ENCODE assay signal across 8 mouse cellular contexts in genomic region chr10:127262548-127263398, GRCm38 (mm10). TPM values are rescaled to one million over a fixed set of nuclear protein-coding genes. Genes with fewer than 3 reads are reported as not detected.
A peak's percentile ranks its signal among the peaks of the same experiment; 100 is the strongest.
DNase-seq lines count a peak whose midpoint lies in the region; ATAC-seq and TF ChIP-seq lines count a peak whose summit lies in the region.

Gene Kif5a (minus strand): TSS chr10:127263348.

- TF ChIP-seq CTCF in bone marrow macrophage, adult 2 months (IDR thresholded peaks at IDR 0.05; ENCODE audit: low read depth, low read length): no peak
- no peak for TF ChIP-seq CTCF in liver, adult 2 months (IDR thresholded peaks at IDR 0.05; ENCODE audit: low read depth, low read length)
- TF ChIP-seq CTCF in olfactory bulb, adult 2 months (IDR thresholded peaks at IDR 0.05; ENCODE audit: insufficient read depth, low read depth, low read length): no peak

- ATAC-seq in forebrain, embryonic 12.5 days (ENCODE audit: low FRiP score): peak; percentile 47
- ATAC-seq in kidney, embryonic 16.5 days (ENCODE audit: low FRiP score, low TSS enrichment): no peak
- no peak for ATAC-seq in inflammation-experienced regulatory T-cells, adult 6 months

- WGBS in forebrain, embryonic 12.5 days: under 1% methylated on average over 53 of the region's 53 CpGs
- 1% methylated on average over 53 of the region's 53 CpGs for whole genome bisulfite sequencing in kidney, embryonic 16.5 days
- WGBS in liver, adult 2 months: 6% methylated on average over 53 of the region's 53 CpGs
- 1% methylated on average over 53 of the region's 53 CpGs for WGBS in olfactory bulb, adult 2 months

- H3K27ac ChIP-seq in bone marrow macrophage, adult 2 months (ENCODE audit: insufficient read depth, low read depth, low read length): no peak within 1 kb of the TSS
- peak within 1 kb of the TSS; percentile 87 for H3K27ac ChIP-seq in forebrain, embryonic 12.5 days
- no peak within 1 kb of the TSS for H3K27ac ChIP-seq in kidney, embryonic 16.5 days (ENCODE audit: low read length)
- H3K27ac ChIP-seq in liver, adult 2 months (replicated peaks; ENCODE audit: insufficient read depth, low read depth, low read length): no peak within 1 kb of the TSS
- peak within 1 kb of the TSS; percentile 81 for H3K27ac ChIP-seq in olfactory bulb, adult 2 months (ENCODE audit: insufficient read depth, low read depth, low read length)

- H3K4me3 ChIP-seq in bone marrow macrophage, adult 2 months (ENCODE audit: insufficient read depth, low read length): peak within 1 kb of the TSS; percentile 57
- peak within 1 kb of the TSS; percentile 60 for H3K4me3 ChIP-seq in forebrain, embryonic 12.5 days (replicated peaks)
- peak within 1 kb of the TSS; percentile 46 for H3K4me3 ChIP-seq in kidney, embryonic 16.5 days (ENCODE audit: low read length)
- H3K4me3 ChIP-seq in liver, adult 2 months (ENCODE audit: insufficient read depth, low read depth, low read length): peak within 1 kb of the TSS; percentile 53
- peak within 1 kb of the TSS; percentile 61 for H3K4me3 ChIP-seq in olfactory bulb, adult 2 months (ENCODE audit: insufficient read depth, low read depth, low read length)

- H3K36me3 ChIP-seq in forebrain, embryonic 12.5 days (replicated peaks): no peaks in the 10 kb centered on the region
- no peaks in the 10 kb centered on the region for H3K36me3 ChIP-seq in kidney, embryonic 16.5 days (ENCODE audit: insufficient read depth, low read length)
- H3K36me3 ChIP-seq in liver, adult 2 months (ENCODE audit: control insufficient read depth, insufficient read depth, low read length): no peaks in the 10 kb centered on the region

- H3K9ac ChIP-seq in forebrain, embryonic 12.5 days: peak within 1 kb of the TSS; percentile 75
- peak within 1 kb of the TSS; percentile 38 for H3K9ac ChIP-seq in kidney, embryonic 16.5 days (replicated peaks; ENCODE audit: low read length)
- H3K9ac ChIP-seq in liver, adult 2 months (ENCODE audit: low read depth, low read length): peak within 1 kb of the TSS; percentile 19

- H3K9me3 ChIP-seq in forebrain, embryonic 12.5 days: no peaks in the 10 kb centered on the region
- no peaks in the 10 kb centered on the region for H3K9me3 ChIP-seq in kidney, embryonic 16.5 days (ENCODE audit: low read length)

- H3K4me2 ChIP-seq in forebrain, embryonic 12.5 days: peak within 1 kb of the TSS; percentile 85
- peak within 1 kb of the TSS; percentile 60 for H3K4me2 ChIP-seq in kidney, embryonic 16.5 days (replicated peaks; ENCODE audit: low read depth, low read length)

- peak; percentile 48 for DNase-seq in kidney, adult 18-20 months
- DNase-seq in kidney, adult 9 months: no peak
- DNase-seq in liver, adult 2 months (ENCODE audit: extremely low read depth, low read depth, low spot score): no peak

- H3K27me3 ChIP-seq in forebrain, embryonic 12.5 days: peaks cover 17% of the 10 kb centered on the region
- H3K27me3 ChIP-seq in kidney, embryonic 16.5 days (ENCODE audit: insufficient read depth, low read length): peaks cover 34% of the 10 kb centered on the region
- no peaks in the 10 kb centered on the region for H3K27me3 ChIP-seq in liver, adult 2 months (ENCODE audit: control insufficient read depth, insufficient read depth, low read length)

- peaks cover 13% of the 10 kb centered on the region for H3K4me1 ChIP-seq in bone marrow macrophage, adult 2 months (ENCODE audit: control insufficient read depth, insufficient read depth, low read length)
- peaks cover 54% of the 10 kb centered on the region for H3K4me1 ChIP-seq in forebrain, embryonic 12.5 days
- H3K4me1 ChIP-seq in kidney, embryonic 16.5 days (ENCODE audit: insufficient read depth, low read length): peaks cover 7% of the 10 kb centered on the region; the same call in 1 of the 2 replicates
- peaks cover 8% of the 10 kb centered on the region for H3K4me1 ChIP-seq in liver, adult 2 months (ENCODE audit: control insufficient read depth, insufficient read depth, low read length)
- peaks cover 30% of the 10 kb centered on the region for H3K4me1 ChIP-seq in olfactory bulb, adult 2 months (ENCODE audit: control insufficient read depth, insufficient read depth, low read length)

- no peak for TF ChIP-seq POLR2A in bone marrow macrophage, adult 2 months (IDR thresholded peaks at IDR 0.05; ENCODE audit: borderline replicate concordance, low read depth, low read length)
- TF ChIP-seq POLR2A in liver, adult 2 months (IDR thresholded peaks at IDR 0.05; ENCODE audit: extremely low read depth, insufficient read depth, low read length): no peak
- peak; percentile 87 for TF ChIP-seq POLR2A in olfactory bulb, adult 2 months (IDR thresholded peaks at IDR 0.05; ENCODE audit: insufficient read depth, low read depth, low read length)

- H3K79me2 ChIP-seq in liver, adult 2 months (ENCODE audit: control insufficient read depth, insufficient read depth, low read length): peaks cover 11% of the 10 kb centered on the region; the same call in 1 of the 2 replicates

RNA-seq across cellular contexts. Expression of gene Kif5a, which starts in this region (rescaled TPM):
- polyA plus RNA-seq in bone marrow macrophage, adult 2 months (2012; ENCODE audit: insufficient read depth, insufficient read length, missing spikeins): 2.3 and 2.5 TPM in 2 replicates
- polyA plus RNA-seq in forebrain, embryonic 12.5 days (2016; fragmentation: Nextera tagmentation; extraction: Ambion mirVana): 44.1 and 53.1 TPM in 2 replicates
- 0.76 and 1.7 TPM in 2 replicates for polyA plus RNA-seq in kidney, embryonic 16.5 days (2015; fragmentation: Nextera tagmentation; extraction: Ambion mirVana)
- total RNA-seq in liver, adult 2 months (2014; rRNA removed): 0.55 and 0.74 TPM in 2 replicates
- polyA plus RNA-seq in liver, adult 2 months (2012; rRNA removed): 5.0 and 10.7 TPM in 2 replicates
- 72.6 and 160 TPM in 2 replicates for polyA plus RNA-seq in olfactory bulb, adult 2 months (2012; ENCODE audit: insufficient read depth, insufficient read length, low replicate concordance, missing spikeins)
- under 1 TPM in 2 of 3 experiments, not detected in 1; 0.16 to 0.19 TPM for polyA plus RNA-seq in inflammation-experienced regulatory T-cells, adult 6 months (2017; shearing (Covaris generic))

Comparison
In these comparisons a context has a peak if more than half of its experiments do, and no peak if none do; other contexts are left out.
1. H3K27ac ChIP-seq: peak in forebrain, embryonic 12.5 days (single experiment) and olfactory bulb, adult 2 months (single experiment); none in bone marrow macrophage, adult 2 months (single experiment), kidney, embryonic 16.5 days (single experiment) and liver, adult 2 months (single experiment).
2. H3K9ac ChIP-seq: peak in every context shown above with its lines; median percentile 75 in forebrain, embryonic 12.5 days; 38 in kidney, embryonic 16.5 days; 19 in liver, adult 2 months.
3. Peak in every context shown above with its lines, with median percentiles within 50 percentile points of each other: H3K4me3 ChIP-seq.